Mouse (Mus musculus): Measurements from ENCODE around the gene A730071L15Rik.

- TF ChIP-seq POLR2A (IDR thresholded peaks at IDR 0.05; ENCODE audit: borderline replicate concordance, extremely low read depth, low read depth, low read length) (no peak), CTCF (IDR thresholded peaks at IDR 0.05; ENCODE audit: insufficient read depth, low read length) (no peak)
These were observed at the start of gene A730071L15Rik for GRCm38 (mm10) chr11:6199410-6200086.

Data from lung, adult 2 months (tissue).